Mouse (Mus musculus): ENCODE measurements at regions not wholly inside any gene's neighbourhood (a gene's known extent, or its start where the extent isn't known, plus 50 kb on each side); places are given as distances from the start of the nearest gene placed in this dataset.
"Not testable (repeated sequence)": the region's sequence is repeated elsewhere in the genome, so short reads cannot be mapped to it uniquely, and the experiment has no call there.

GRCm38 (mm10) chr12:32434506-32435002 lies 56.0 kb downstream of the Ccdc71l start:
- ChIA-PET POLR2A (interaction anchor here in 1 of 4 experiments (0.7 kb wide), 1 partner anchor 329 kb away, joined by 4 read pairs; no protein-coding TSS in a partner anchor), CTCF (no interaction called here)

GRCm38 (mm10) chr12:32435126-32435525 lies 56.6 kb downstream of the Ccdc71l start:
- ChIA-PET CTCF (no interaction called here), POLR2A (interaction anchor here in 1 of 4 experiments (0.7 kb wide), 1 partner anchor 328 kb away, joined by 4 read pairs; no protein-coding TSS in a partner anchor)

GRCm38 (mm10) chr12:32438209-32438608 lies 59.7 kb downstream of the Ccdc71l start:
- CTCF ChIA-PET = no interaction called here
- POLR2A ChIA-PET = interaction anchor here in 1 of 4 experiments (0.7 kb wide), 1 partner anchor 9 kb away, joined by 4 read pairs; no protein-coding TSS in a partner anchor

GRCm38 (mm10) chr12:32444770-32445169 lies 66.3 kb downstream of the Ccdc71l start:
- POLR2A ChIA-PET = no interaction called here
- CTCF ChIA-PET = no interaction called here

GRCm38 (mm10) chr12:32445874-32446273 lies 67.4 kb downstream of the Ccdc71l start:
- ChIA-PET POLR2A (no interaction called here), CTCF (no interaction called here)

- ChIA-PET POLR2A (no interaction called here), CTCF (no interaction called here)
These were observed 70.9 kb downstream of the Ccdc71l start for GRCm38 (mm10) chr12:32449373-32449772.

GRCm38 (mm10) chr12:32451226-32451625 lies 72.7 kb downstream of the Ccdc71l start:
- ChIA-PET POLR2A (no interaction called here), CTCF (no interaction called here)

GRCm38 (mm10) chr12:32454794-32455193 lies 76.3 kb downstream of the Ccdc71l start:
- ChIA-PET POLR2A (no interaction called here), CTCF (no interaction called here)

GRCm38 (mm10) chr12:32455231-32455630 lies 76.7 kb downstream of the Ccdc71l start:
- CTCF ChIA-PET, POLR2A ChIA-PET: not testable (repeated sequence)

GRCm38 (mm10) chr12:32455913-32456312 lies 77.4 kb downstream of the Ccdc71l start:
- POLR2A ChIA-PET = no interaction called here
- CTCF ChIA-PET = no interaction called here

- CTCF ChIA-PET = no interaction called here
- POLR2A ChIA-PET = no interaction called here
These were observed 78.3 kb downstream of the Ccdc71l start for GRCm38 (mm10) chr12:32456796-32457195.

- CTCF ChIA-PET = no interaction called here
- POLR2A ChIA-PET = no interaction called here
These were observed 79.9 kb downstream of the Ccdc71l start for GRCm38 (mm10) chr12:32458386-32458785.

- POLR2A ChIA-PET = no interaction called here
These were observed 82.0 kb downstream of the Ccdc71l start for GRCm38 (mm10) chr12:32460330-32460998.

GRCm38 (mm10) chr12:32465371-32465770 lies 86.9 kb downstream of the Ccdc71l start:
- ChIA-PET POLR2A (no interaction called here), CTCF (no interaction called here)

More at GRCm38 (mm10) chr12:32460330-32460998, 82.0 kb downstream of the Ccdc71l start:
- CTCF ChIA-PET = no interaction called here

GRCm38 (mm10) chr12:32469863-32470262 lies 91.4 kb downstream of the Ccdc71l start:
- CTCF ChIA-PET = no interaction called here
- POLR2A ChIA-PET = no interaction called here

- ChIA-PET POLR2A (no interaction called here), CTCF (no interaction called here)
These were observed 100.9 kb downstream of the Ccdc71l start for GRCm38 (mm10) chr12:32479451-32479850.

GRCm38 (mm10) chr12:32480268-32480667 lies 101.8 kb downstream of the Ccdc71l start:
- POLR2A ChIA-PET = interaction anchor here in 1 of 4 experiments (0.5 kb wide), 1 partner anchor 102 kb away, joined by 4 read pairs; the partner anchor contains the start of gene Ccdc71l
- CTCF ChIA-PET = no interaction called here

GRCm38 (mm10) chr12:32481051-32481450 lies 102.5 kb downstream of the Ccdc71l start:
- POLR2A ChIA-PET = interaction anchor here in 2 of 4 experiments (0.5 to 0.7 kb wide), 2 partner anchors 31 to 103 kb away, joined by 4 read pairs; partner anchors contain the start of gene Ccdc71l (in 1 of the 2)

GRCm38 (mm10) chr12:32482343-32482742 lies 103.8 kb downstream of the Ccdc71l start:
- CTCF ChIA-PET = no interaction called here
- POLR2A ChIA-PET = no interaction called here

More at GRCm38 (mm10) chr12:32481051-32481450, 102.5 kb downstream of the Ccdc71l start:
- CTCF ChIA-PET = no interaction called here

GRCm38 (mm10) chr12:32482777-32483176 lies 104.3 kb downstream of the Ccdc71l start:
- ChIA-PET CTCF (no interaction called here), POLR2A (no interaction called here)

GRCm38 (mm10) chr12:32486246-32486645 lies 107.7 kb downstream of the Ccdc71l start:
- POLR2A ChIA-PET = no interaction called here
- CTCF ChIA-PET = no interaction called here

GRCm38 (mm10) chr12:32486729-32487128 lies 108.2 kb downstream of the Ccdc71l start:
- ChIA-PET POLR2A (no interaction called here), CTCF (no interaction called here)
